Mouse (Mus musculus) left cerebral cortex, adult 9 months (tissue): Measurements from ENCODE around the gene Elmo2.
A peak's percentile ranks its signal among the peaks of the same experiment; 100 is the strongest.

Experiments
- DNase-seq, 2 experiments: peaks; one replicate each; pipeline ENCODE4 v3.0.0; 2022; ENCODE audit warnings: low spot score in 2 of 2

Elmo2 gene

DNA sequence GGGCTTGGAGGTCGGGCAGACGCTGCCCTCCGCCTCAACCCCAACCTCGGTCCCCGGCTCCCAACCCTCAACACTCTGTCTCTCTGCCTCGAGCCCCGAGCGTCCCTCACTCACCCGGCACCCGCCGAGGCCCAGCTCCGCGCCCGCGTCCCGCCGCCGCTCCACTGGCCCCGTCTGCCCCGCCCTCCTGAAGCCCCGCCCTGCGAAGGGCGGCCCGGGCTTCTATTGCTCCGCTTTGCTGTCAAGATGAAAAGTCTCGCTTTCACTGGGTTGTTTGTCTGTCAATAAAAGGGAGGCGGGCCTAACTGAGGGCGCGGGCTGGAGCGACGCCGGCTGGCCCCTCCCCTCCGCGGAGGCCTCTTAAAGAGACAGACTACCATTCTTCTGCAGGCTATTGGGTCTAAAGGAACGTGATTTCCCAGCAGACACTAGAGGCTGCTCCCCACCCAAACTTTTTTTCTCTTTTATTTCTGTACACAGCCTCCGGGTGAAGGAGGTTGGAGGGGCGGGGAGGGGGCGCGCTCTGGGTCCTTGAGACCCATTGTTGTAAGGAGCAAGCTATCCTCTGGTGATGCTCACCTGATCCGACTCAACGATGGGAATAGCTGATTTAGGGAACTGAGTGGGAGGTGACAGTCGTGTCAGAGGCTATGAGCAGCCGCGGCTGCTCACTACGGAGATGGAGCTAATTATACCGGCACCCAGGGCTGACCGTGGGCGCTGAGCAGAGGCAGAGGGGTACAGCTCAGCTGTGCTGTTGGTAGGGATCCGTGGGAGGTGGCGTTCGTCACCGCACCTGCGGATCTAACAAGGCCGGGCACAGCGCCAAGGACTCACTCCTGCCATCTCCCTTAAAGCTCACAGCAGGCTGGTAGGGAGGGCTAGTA, at the start of gene Elmo2:
Gene Elmo2 (minus strand): TSS at position 176 of the 887 bp plus-strand sequence.
- peak; percentile 98 to 99 for DNase-seq

DNA sequence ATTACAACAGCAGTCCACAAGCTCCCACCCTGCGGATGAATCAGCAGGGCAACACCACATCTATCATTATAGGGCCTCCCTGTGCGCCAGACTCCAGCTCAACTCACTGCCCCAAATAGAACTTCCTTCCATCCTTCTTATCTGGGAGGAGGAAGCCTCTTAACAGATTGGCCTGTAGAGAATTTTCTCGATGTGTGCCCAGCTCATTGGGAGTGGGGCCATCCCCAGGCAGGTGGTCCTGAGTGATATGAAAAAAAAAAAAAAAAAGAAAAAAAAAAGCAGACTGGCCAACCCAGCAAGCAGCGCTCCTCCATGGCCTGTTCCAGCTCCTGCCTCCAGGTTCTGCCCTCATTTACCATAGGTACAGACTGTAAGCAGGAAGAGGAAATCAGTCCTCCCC, 49.7 kb upstream of the Elmo2 start:
- no peak for DNase-seq

DNA sequence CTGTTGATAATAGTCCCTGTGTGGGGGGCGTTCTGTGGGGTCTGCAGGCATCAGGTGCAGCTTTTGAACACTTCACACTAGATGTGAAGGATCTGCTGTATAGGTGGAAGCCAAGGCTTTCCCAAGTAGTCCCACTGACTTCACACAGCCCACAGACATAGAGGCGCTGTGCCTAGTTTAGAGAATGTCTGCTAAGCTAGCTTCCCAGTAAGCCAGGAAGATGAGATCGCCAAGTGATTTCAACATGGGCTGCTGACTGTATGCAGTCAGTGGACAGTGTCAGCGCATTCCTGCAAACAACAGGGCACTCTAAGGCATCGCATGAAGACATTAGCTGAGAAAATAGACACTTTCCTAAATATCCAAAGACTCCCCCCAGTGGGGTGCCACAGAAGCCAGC, 49.2 kb upstream of the Elmo2 start:
- no peak for DNase-seq

DNA sequence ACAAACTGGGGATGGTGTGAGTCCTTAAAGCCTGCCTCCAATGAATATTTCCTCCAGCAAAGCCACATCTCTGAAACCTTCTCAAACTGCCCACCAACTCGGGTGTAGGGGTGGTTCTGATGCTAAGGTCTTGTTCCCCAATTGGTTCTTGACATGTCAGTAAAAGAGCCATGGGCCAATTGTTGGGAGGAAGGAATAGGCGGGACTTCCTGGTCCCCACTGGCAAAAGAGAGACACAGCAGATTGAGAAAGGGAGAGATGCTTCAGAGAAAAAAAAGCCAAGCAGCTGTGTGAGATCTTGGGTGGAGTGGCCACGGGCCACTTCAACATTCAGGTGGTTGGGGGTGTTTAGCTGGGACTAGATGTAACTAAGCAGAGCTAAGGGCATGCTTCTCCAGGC, 44.8 kb upstream of the Elmo2 start:
- DNase-seq: no peak

DNA sequence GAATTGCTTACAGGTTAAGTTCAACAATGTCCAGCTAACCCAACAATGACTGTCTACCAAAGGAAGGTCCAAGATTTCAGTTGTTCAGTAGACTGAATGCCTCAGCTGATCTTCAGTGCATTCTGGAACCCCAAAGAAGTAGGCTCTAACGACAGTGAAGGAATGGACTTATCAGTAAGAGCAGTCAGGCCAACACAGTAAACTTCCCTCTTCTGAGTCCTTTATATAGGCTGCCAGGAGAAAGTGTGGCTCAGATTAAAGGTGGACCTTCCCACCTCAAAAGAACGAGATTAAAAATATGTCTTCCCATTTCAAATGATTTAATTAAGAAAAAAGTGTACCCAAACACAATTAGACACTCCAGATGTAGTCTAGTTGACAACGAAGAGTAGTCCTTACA, 44.1 kb upstream of the Elmo2 start:
- DNase-seq: no peak

DNA sequence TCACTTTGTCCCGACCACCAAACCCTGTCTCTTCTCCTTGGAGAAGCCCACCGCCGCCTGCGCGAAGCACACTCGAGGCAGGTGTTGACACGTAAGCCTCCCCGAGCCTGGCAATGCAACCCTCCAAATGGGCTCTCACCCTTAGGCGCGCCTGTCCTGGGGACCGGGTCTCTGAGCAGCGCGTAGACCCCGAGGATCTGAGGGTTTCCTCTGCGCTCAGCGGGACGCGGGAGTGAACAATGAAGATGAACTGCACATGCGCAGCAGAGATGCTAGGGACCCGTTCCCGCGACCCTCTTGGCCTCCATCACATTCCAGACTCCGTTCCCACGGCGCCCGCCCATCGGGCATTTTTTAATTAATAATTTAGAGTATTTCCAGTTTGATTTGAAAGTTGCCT, 42.2 kb upstream of the Elmo2 start, which contains the start of gene Zfp663:
Gene Zfp663 (minus strand): TSS at position 234 of the 400 bp plus-strand sequence.
- no peak for DNase-seq

DNA sequence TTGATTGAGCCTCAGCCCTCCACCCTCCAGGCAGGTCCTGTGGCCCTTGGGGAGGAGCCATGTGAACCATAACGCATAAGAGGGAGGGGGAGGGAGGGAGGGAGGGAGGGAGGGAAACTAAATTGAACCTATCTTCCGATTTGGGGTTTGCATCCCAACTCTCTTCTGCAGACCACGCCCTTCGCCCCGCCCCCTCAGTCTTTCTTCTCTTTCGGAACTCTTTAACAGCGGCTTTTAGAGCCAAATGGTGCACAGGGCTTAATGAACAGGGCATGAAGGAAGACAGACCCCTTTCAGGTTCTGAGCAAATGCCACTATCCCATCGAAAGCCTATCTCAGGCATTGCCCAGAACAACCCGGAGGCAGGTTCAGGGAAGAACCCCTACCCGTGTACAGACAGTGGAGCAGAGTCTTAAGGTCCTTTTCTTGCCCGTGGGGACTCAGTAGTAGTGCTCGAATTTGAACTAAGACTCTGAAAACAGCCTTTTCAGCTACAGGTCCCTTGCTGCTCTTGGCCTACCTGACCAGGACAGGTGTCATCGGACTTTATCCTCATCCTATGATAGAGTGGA, 41.7 kb upstream of the Elmo2 start:
- DNase-seq: no peak

DNA sequence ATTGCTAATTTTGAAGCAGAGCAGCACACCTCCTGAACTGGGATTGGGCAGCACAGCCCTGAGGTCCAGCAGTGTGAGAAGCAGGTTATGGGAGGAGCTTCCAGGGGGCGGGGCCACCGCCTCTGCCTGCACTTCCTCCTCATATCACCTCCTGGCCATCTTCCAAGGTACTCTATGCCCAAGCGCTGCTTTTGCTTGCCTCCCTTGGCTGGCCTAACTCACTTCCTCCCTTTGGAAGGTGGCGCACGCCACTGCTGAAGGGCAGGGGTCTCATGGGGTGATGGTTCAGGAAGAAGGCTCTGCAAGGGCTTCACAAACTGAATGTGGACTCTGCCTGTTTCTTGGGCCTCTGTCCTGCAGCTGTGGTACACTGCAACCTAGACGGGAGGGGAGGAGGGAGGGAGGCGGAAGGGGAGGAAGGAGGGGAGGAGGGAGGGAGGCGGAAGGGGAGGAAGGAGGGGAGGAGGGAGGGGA, 40.8 kb upstream of the Elmo2 start:
- DNase-seq: no peak

DNA sequence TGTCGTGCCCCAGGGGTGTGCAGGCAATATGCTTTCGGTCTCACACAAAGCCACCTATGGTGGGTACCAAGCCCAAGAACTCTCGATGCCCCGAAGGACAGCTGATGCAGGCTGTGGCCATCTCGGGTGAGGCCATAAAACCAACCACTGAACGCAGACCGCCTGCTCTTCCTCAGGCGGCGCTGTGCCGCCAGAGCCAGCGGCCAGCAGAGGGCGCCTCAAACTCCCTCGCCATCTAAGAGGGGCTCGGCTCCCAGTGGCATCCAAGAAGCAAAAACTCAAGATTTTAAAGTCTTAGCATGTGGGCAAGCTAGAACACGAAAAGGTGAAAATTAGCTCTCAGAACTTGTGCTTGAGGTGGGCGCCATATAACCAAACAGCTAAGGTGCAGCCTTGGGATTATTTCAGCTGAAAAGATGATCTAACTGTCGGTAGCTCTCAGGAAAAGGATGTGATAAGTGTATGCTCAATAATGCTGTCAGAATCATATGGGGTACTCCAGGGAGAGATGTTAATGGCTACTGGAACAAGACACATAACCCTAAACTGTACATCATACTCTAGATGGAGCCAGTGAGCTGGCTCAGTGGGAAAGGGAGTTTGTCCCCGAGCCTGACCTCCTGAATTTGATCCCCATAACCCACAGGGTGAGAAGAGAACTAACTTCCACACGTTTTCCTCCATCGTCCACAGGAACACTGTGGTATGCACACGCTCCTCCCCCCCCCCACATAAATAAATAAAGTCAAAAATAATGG, 38.2 kb upstream of the Elmo2 start:
- DNase-seq: peak in 1 of 2 experiments; percentile 44

DNA sequence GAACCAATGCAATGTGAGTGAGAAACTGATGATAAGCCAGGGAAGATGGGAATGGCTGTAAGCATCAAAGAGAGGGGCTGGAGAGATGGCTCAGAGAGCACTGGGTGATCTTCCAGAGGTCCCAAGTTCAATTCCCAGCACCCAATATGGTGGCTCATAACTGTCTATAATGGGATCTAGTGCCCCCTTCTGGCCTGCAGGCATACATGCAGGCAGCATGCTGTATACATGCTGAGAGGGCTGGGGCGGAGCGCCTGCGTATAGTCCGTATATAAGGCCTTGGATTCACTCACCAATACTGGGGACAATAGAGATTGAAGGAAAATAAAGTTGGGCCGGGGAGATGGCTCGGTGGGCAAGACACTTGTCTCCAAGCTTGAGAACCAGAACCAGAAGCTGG, 37.0 kb upstream of the Elmo2 start:
- DNase-seq: no peak

DNA sequence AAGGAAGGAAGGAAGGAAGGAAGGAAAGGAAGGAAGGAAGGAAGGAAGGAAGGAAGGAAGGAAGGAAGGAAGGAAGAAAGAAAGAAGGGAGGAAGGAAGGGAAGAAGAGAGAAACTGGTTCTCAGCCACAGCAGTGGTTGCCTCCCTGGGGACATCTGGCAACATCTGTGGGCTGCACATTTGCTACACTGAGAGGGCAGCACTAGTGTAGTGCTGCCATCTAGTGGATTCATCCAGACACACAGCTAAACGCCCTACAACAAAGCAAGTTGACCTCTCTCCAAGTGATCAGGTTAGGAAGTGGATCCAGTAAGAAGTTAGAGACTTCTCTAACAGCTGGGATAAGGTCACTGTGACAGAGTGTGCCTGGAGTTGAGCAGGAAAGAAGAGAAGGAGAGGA, 34.6 kb upstream of the Elmo2 start:
- DNase-seq: peak in 1 of 2 experiments; percentile 59

DNA sequence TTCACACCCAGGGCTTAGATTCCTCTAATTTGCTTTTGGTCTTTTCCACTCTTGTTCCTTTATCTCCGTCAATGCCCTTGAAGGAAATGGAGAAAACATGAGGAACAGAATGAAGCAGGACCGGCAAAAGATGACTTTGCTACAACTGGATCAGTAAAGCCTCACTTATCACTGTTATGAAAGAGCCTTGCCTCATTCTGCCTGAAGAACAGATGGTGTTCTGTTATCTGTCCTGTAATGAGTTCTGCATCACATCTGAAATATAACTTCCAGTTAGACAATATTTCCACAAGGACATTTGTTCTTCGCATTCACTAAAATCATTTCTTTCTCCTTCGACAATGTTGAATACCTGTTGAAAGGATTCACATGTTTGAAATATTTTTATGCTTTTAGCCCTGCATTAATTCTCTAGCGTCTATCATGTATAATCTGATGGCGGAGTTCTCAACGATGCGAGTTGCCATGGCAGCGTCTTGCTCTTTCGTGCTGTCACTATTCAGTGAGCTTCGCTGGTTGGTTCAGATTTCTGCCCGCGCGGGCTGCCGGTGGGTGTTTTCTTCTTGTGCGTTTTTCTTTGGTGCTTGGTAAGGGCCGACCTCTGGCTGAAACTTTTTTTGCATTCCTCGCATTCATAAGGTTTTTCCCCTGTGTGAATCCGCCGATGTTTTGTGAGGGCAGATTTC, 25.7 kb upstream of the Elmo2 start:
- DNase-seq: no peak

DNA sequence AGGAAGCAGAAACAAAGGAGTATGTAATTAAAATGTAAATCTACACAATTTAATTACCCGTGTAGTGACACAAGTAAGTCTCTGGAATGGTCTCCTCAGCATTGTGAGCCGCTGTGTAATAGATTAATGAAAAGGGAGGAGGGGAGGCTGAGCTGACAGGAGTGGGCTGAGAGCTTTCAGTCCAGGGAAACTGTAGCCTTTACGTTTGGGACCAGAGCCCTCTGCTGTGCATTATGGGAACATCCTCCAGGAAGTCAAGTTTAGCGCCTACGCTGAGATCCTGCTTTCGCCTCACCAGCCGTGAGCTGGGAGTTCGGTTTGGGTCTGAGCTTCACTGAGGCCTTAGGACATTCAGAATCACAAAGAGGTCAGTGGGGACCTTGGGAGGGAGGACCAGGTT, 23.2 kb upstream of the Elmo2 start:
- peak in 1 of 2 experiments; percentile 62 for DNase-seq

DNA sequence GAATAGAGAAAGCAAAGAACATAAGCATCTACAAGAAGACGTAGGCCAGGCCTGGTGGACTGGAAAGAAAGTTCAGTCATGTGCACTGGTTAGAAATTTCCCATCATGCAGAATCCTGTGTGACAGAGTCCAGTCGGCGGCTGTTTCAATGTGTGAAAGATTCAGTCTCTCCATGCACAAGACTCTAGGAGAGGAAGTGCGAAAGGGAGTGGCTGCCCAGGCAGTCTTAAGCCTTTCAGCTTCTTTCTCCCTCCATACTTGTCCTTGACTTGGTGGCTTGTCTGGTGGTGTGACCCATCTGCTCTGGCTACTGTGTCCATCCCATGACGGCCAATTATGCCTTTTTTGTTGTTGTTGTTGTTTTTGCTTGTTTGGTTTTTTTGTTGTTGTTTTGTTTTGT, 19.9 kb upstream of the Elmo2 start:
- no peak for DNase-seq

DNA sequence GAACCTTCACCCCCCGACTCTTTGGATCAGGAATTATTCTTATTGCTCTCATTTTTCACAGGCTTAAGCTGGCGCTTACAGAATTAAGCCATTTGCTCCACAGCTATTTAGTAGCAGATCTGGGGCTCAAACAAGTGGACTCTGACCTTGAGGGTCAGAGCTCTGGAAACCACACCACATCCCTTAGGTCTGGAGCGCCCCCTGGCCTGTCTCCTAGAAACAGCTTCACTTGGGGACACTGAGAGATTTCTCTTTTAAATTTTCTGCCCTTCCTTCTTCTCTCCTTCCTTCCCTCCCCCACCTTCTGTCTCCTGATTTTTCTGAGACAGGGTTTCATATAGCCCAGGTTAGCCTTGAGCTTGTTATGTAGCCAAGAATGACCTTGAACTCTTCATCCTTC, 10.9 kb upstream of the Elmo2 start:
- DNase-seq: no peak

DNA sequence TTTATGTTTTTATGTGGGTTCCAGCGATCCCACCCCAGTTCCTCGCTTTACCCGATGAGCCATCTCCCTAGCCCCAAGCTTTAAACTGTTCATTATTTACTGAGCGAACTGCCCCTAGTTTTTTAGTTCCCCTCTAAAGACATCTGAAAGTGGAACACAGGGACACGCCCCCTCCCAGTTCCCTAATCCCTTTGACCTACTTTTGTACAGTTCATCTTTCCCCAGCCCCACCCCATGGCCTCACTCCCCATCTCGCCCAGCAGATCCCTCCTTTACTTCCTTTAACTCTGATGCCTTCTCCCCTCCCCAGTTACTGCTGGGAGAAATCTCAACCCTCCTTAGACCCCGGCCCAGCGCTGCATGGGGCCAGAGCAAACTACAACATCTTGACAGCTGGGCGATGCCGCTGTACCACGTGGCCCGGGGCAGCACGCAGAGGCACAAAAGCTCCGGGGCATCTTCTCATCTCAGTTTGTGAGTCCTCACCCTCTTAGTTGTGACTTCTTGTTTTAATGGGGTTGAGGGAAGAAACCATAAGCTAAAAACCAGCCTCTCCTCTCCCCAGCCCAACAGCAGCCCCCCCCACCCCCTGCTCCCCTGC, 6.4 kb upstream of the Elmo2 start:
- DNase-seq: no peak

DNA sequence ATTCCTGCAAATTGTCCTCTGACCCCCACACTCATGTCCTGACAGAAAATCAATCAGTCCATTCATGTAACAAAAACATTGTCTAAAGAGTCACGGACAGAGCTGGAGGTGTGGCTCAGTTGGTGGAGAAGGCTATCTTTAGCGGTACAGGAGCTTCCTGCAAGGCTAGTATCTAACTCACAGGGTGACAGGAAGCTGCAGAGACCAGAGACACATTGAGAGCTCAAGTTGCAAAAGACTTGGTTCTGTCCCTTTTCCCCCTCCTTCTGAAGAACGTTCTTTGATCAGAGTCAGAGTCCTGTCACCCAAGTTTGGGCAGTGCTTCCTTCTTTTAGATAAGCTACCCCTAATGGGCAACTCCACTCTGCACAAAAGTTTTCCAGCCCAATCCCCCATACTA, 3.4 kb upstream of the Elmo2 start:
- DNase-seq: no peak

DNA sequence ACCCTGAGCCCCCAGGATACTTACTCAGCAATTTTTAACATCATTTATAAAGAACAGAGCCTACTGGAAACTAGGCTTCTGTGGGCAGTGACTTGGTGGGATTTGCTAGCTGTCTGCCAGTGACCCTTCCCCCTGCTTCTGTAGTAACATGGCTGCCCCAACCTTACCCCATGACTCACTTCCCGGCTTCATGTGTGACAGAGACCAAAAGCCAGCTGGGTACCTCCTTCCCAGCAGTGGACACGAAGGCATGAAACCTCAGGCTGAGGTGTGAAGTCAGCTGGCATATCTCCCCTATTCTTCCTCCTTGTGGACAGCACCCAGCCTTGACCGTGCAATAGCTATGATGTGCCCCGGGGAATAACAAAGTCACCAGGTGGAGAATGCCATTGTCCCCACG, 2.5 kb upstream of the Elmo2 start:
- DNase-seq: no peak

DNA sequence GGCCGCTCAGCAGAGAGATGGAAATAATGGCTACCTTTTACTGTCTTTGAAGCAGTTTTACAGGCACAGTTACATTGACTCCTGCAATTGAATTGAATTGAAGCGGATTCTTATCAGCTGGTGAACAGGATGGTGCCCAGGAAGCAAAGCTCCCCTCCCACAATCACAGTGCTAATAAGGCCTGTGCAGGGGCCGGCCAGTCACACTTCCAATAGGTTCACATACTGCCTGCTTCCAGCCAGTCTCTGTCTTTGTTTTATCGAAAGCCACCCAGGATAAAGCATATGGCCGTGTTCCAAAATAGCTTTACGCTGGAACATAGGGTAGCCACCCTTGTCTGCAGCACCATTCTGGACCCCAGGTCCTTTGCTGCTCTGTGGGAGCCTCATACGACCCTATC, 1.1 kb upstream of the Elmo2 start:
- no peak for DNase-seq

DNA sequence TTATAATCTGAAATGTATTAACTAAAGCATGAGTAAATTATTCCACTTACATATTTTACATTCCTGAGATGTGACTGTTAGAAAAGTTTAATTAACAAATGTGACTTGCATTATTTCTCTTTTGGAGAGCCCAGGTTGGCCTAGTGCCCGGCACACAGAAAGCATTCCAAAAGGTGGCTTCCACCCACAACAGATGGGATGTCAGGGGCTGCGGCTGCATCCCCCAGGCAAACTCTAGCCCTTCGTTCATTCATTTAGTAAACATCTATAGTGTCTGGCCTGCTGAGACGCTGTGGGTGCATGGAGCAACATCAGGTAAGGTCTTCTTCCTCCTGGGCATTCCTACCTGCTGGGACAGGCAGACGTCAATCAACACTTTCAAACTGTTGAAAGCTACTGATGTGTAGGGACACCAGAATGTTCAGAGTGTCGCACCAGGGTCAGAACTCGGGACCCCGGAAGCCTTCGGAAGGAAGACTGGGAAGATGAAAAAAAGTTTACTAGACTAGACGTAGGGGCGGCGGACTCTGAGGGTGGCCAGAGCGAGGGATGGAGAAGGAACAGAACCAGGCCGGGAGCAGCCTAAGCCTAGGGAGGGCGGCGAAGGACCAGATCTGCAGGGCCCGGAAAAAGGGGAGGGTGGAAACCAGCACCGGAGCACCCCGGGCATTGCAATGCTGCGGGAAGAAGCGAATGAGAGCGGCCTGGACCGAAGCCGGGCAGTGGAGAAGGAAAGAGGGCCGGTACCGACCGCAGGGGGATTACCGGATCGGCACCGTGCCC, 567 bp downstream of the Elmo2 start:
- DNase-seq: no peak

DNA sequence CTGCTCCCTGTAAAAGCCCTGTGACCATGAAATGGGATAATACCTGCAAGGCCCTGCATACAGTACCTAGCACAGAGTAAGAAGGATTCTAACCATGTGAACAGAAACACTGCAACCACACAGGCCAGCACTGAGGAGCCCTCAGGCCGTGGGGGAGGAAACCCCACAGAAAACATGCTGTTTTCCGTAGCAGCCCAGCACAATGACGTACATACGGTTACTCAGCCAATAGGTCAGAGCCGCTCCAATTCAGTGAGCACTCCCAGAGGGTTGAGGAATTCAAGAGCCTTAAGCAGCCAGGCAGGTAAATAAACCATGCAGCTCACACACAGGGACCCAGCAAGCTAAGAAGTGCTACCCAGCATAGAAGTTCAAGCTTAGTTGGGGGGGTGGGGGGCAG, 2.4 kb downstream of the Elmo2 start:
- no peak for DNase-seq
